Mouse (Mus musculus): ENCODE results near the gene Gpr12. TPM values are rescaled to one million over a fixed set of nuclear protein-coding genes. Genes with fewer than 3 reads are reported as not detected.

The Gpr12 gene
- polyA plus RNA-seq (2014; fragmentation: Illumina TruSeq; extraction: RNeasy Lipid Tissue Mini Kit (QIAGEN cat#74804); ENCODE audit: low read depth, low replicate concordance) = not detected

GRCm38 (mm10) chr5:146584478-146585306, at the start of gene Gpr12:
Gpr12 (minus strand) TSS chr5:146585239.

DNA sequence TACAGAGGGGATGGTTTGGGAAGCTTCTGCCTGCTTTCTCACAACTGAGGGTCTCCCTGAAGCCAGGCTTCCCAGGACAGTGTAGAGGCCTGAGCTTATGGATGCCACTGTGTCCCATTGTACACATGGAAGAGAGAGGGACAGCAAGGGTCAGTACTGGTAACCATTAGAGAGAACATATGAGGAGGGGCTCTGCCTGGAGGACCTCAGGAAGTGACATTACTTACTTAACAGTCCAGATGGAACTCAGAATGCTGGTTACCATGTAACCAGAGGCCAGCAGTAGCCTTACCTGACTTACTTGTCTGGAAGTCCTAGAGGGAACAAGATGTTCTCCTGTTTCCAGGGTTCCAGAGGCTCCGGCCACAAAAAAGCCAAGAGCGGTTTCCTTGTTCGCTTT, 29.2 kb downstream of the Gpr12 start, which contains the start of gene Gm3415:
Gene Gm3415 (plus strand): TSS at position 301 of the 400 bp plus-strand sequence.

GRCm38 (mm10) chr5:146537347-146537746, 47.7 kb downstream of the Gpr12 start, which contains the start of gene Gm3409:
Gm3409 (plus strand) TSS chr5:146537647.

Other genes starting within 250 kb of the Gpr12 start
- gene Wasf3, start 200.3 kb downstream of the Gpr12 start, polyA plus RNA-seq (2014; fragmentation: Illumina TruSeq; extraction: RNeasy Lipid Tissue Mini Kit (QIAGEN cat#74804); ENCODE audit: low read depth, low replicate concordance) = 2.6 TPM
- 0.30 TPM for gene Gm6408, start 103.3 kb downstream of the Gpr12 start, polyA plus RNA-seq (2014; fragmentation: Illumina TruSeq; extraction: RNeasy Lipid Tissue Mini Kit (QIAGEN cat#74804); ENCODE audit: low read depth, low replicate concordance)
- 0.78 TPM for gene Gm6370, start 93.9 kb downstream of the Gpr12 start, polyA plus RNA-seq (2014; fragmentation: Illumina TruSeq; extraction: RNeasy Lipid Tissue Mini Kit (QIAGEN cat#74804); ENCODE audit: low read depth, low replicate concordance)
- gene 4930449I24Rik, start 82.8 kb downstream of the Gpr12 start, polyA plus RNA-seq (2014; fragmentation: Illumina TruSeq; extraction: RNeasy Lipid Tissue Mini Kit (QIAGEN cat#74804); ENCODE audit: low read depth, low replicate concordance) = not detected
- gene Gm3402, start 71.1 kb downstream of the Gpr12 start, polyA plus RNA-seq (2014; fragmentation: Illumina TruSeq; extraction: RNeasy Lipid Tissue Mini Kit (QIAGEN cat#74804); ENCODE audit: low read depth, low replicate concordance) = not detected
- gene Gm3404, start 59.4 kb downstream of the Gpr12 start, polyA plus RNA-seq (2014; fragmentation: Illumina TruSeq; extraction: RNeasy Lipid Tissue Mini Kit (QIAGEN cat#74804); ENCODE audit: low read depth, low replicate concordance) = not detected
- gene Gm3409, start 47.6 kb downstream of the Gpr12 start, polyA plus RNA-seq (2014; fragmentation: Illumina TruSeq; extraction: RNeasy Lipid Tissue Mini Kit (QIAGEN cat#74804); ENCODE audit: low read depth, low replicate concordance) = not detected
- 0.98 TPM for gene Gm3415, start 29.1 kb downstream of the Gpr12 start, polyA plus RNA-seq (2014; fragmentation: Illumina TruSeq; extraction: RNeasy Lipid Tissue Mini Kit (QIAGEN cat#74804); ENCODE audit: low read depth, low replicate concordance)
- gene Usp12, start 209.8 kb upstream of the Gpr12 start, polyA plus RNA-seq (2014; fragmentation: Illumina TruSeq; extraction: RNeasy Lipid Tissue Mini Kit (QIAGEN cat#74804); ENCODE audit: low read depth, low replicate concordance) = 31.1 TPM
- gene Rpl21, start 247.7 kb upstream of the Gpr12 start, polyA plus RNA-seq (2014; fragmentation: Illumina TruSeq; extraction: RNeasy Lipid Tissue Mini Kit (QIAGEN cat#74804); ENCODE audit: low read depth, low replicate concordance) = 988 TPM